Mouse (Mus musculus): ENCODE results near the gene Tmem214. TPM values are rescaled to one million over a fixed set of nuclear protein-coding genes. Genes with fewer than 3 reads are reported as not detected.
A peak's percentile ranks its signal among the peaks of the same experiment; 100 is the strongest.

Gene Tmem214
- polyA plus RNA-seq, 1 experiment from 2014 or later: 60.7 TPM

- no peak for ATAC-seq (replicated peaks; ENCODE audit: low FRiP score, low TSS enrichment, low read depth)
- no peak for DNase-seq (ENCODE audit: low spot score)
- no peaks in the 10 kb centered on the region for H3K9me3 ChIP-seq (ENCODE audit: control insufficient read depth, low read length)
- H3K27me3 ChIP-seq (replicated peaks; ENCODE audit: control insufficient read depth, insufficient read depth, low read length): no peaks in the 10 kb centered on the region
- peak overlapping the region; percentile 89 for H3K4me2 ChIP-seq (ENCODE audit: low read length)
- H3K27ac ChIP-seq (ENCODE audit: low read depth): peak overlapping the region; percentile 96
- peaks cover 31% of the 10 kb centered on the region for H3K36me3 ChIP-seq (ENCODE audit: control insufficient read depth, insufficient read depth, low read length)
- WGBS: 42% methylated on average over 6 of the region's 6 CpGs
- peaks cover 30% of the 10 kb centered on the region for H3K4me1 ChIP-seq (replicated peaks; ENCODE audit: control insufficient read depth, insufficient read depth, low read length)
- H3K9ac ChIP-seq (ENCODE audit: low read length): peak overlapping the region; percentile 84
- peak overlapping the region; percentile 75 for H3K4me3 ChIP-seq (ENCODE audit: low read depth, low read length)
Measured at GRCm38 (mm10) chr5:30914849-30915248, 47.0 kb downstream of the Tmem214 start.

- peaks cover 32% of the 10 kb centered on the region for H3K4me1 ChIP-seq (replicated peaks; ENCODE audit: control insufficient read depth, insufficient read depth, low read length)
Measured at GRCm38 (mm10) chr5:30915456-30915855, 47.6 kb downstream of the Tmem214 start.

GRCm38 (mm10) chr5:30915974-30916433, 48.2 kb downstream of the Tmem214 start:
- DNase-seq (ENCODE audit: low spot score) (peak; percentile 81), ATAC-seq (replicated peaks; ENCODE audit: low FRiP score, low TSS enrichment, low read depth) (peak; percentile 69)
- H3K27me3 ChIP-seq (replicated peaks; ENCODE audit: control insufficient read depth, insufficient read depth, low read length): no peaks in the 10 kb centered on the region
- H3K27ac ChIP-seq (ENCODE audit: low read depth): peak overlapping the region; percentile 96; the same call in 1 of the 2 replicates
- WGBS: 2% methylated on average over 7 of the region's 7 CpGs
- no peaks in the 10 kb centered on the region for H3K9me3 ChIP-seq (ENCODE audit: control insufficient read depth, low read length)
- peak overlapping the region; percentile 75 for H3K4me3 ChIP-seq (ENCODE audit: low read depth, low read length)
- H3K4me2 ChIP-seq (ENCODE audit: low read length): peak overlapping the region; percentile 89
- peaks cover 33% of the 10 kb centered on the region for H3K4me1 ChIP-seq (replicated peaks; ENCODE audit: control insufficient read depth, insufficient read depth, low read length)
- H3K36me3 ChIP-seq (ENCODE audit: control insufficient read depth, insufficient read depth, low read length): peaks cover 43% of the 10 kb centered on the region
- peak overlapping the region; percentile 84; the same call in 1 of the 2 replicates for H3K9ac ChIP-seq (ENCODE audit: low read length)

More at GRCm38 (mm10) chr5:30915456-30915855, 47.6 kb downstream of the Tmem214 start:
- Histone ChIP-seq H3K9me3 (ENCODE audit: control insufficient read depth, low read length) (no peaks in the 10 kb centered on the region), H3K4me3 (ENCODE audit: low read depth, low read length) (peak overlapping the region; percentile 75), H3K4me2 (ENCODE audit: low read length) (peak overlapping the region; percentile 89), H3K27me3 (replicated peaks; ENCODE audit: control insufficient read depth, insufficient read depth, low read length) (no peaks in the 10 kb centered on the region), H3K27ac (ENCODE audit: low read depth) (peak overlapping the region; percentile 96), H3K9ac (ENCODE audit: low read length) (peak overlapping the region; percentile 84), H3K36me3 (ENCODE audit: control insufficient read depth, insufficient read depth, low read length) (peaks cover 38% of the 10 kb centered on the region)
- DNase-seq (ENCODE audit: low spot score) (peak; percentile 61), ATAC-seq (replicated peaks; ENCODE audit: low FRiP score, low TSS enrichment, low read depth) (peak; percentile 1; the same call in 1 of the 2 replicates)
- 47% methylated on average over 9 of the region's 9 CpGs for WGBS

GRCm38 (mm10) chr5:30916841-30917240, 49.0 kb downstream of the Tmem214 start:
- H3K27ac ChIP-seq (ENCODE audit: low read depth): no peak overlapping the region
- H3K36me3 ChIP-seq (ENCODE audit: control insufficient read depth, insufficient read depth, low read length): peaks cover 44% of the 10 kb centered on the region
- DNase-seq (ENCODE audit: low spot score): no peak
- peaks cover 31% of the 10 kb centered on the region for H3K4me1 ChIP-seq (replicated peaks; ENCODE audit: control insufficient read depth, insufficient read depth, low read length)
- H3K9ac ChIP-seq (ENCODE audit: low read length): no peak overlapping the region
- WGBS: 91% methylated on average over 9 of the region's 9 CpGs
- no peaks in the 10 kb centered on the region for H3K27me3 ChIP-seq (replicated peaks; ENCODE audit: control insufficient read depth, insufficient read depth, low read length)
- no peak overlapping the region for H3K4me2 ChIP-seq (ENCODE audit: low read length)
- no peak overlapping the region for H3K4me3 ChIP-seq (ENCODE audit: low read depth, low read length)
- ATAC-seq (replicated peaks; ENCODE audit: low FRiP score, low TSS enrichment, low read depth): no peak
- no peaks in the 10 kb centered on the region for H3K9me3 ChIP-seq (ENCODE audit: control insufficient read depth, low read length)

GRCm38 (mm10) chr5:30917348-30917747, 49.5 kb downstream of the Tmem214 start:
- no peak overlapping the region for H3K4me2 ChIP-seq (ENCODE audit: low read length)
- 89% methylated on average over 11 of the region's 11 CpGs for WGBS
- no peak for ATAC-seq (replicated peaks; ENCODE audit: low FRiP score, low TSS enrichment, low read depth)
- H3K27me3 ChIP-seq (replicated peaks; ENCODE audit: control insufficient read depth, insufficient read depth, low read length): no peaks in the 10 kb centered on the region
- no peak overlapping the region for H3K4me3 ChIP-seq (ENCODE audit: low read depth, low read length)
- H3K36me3 ChIP-seq (ENCODE audit: control insufficient read depth, insufficient read depth, low read length): peaks cover 44% of the 10 kb centered on the region
- H3K9ac ChIP-seq (ENCODE audit: low read length): no peak overlapping the region
- H3K9me3 ChIP-seq (ENCODE audit: control insufficient read depth, low read length): no peaks in the 10 kb centered on the region
- H3K27ac ChIP-seq (ENCODE audit: low read depth): no peak overlapping the region
- no peak for DNase-seq (ENCODE audit: low spot score)
- H3K4me1 ChIP-seq (replicated peaks; ENCODE audit: control insufficient read depth, insufficient read depth, low read length): peaks cover 33% of the 10 kb centered on the region

- Histone ChIP-seq H3K4me3 (ENCODE audit: low read depth, low read length) (no peak overlapping the region), H3K4me1 (replicated peaks; ENCODE audit: control insufficient read depth, insufficient read depth, low read length) (peaks cover 29% of the 10 kb centered on the region), H3K9ac (ENCODE audit: low read length) (no peak overlapping the region), H3K36me3 (ENCODE audit: control insufficient read depth, insufficient read depth, low read length) (peaks cover 44% of the 10 kb centered on the region), H3K27ac (ENCODE audit: low read depth) (no peak overlapping the region), H3K4me2 (ENCODE audit: low read length) (no peak overlapping the region), H3K9me3 (ENCODE audit: control insufficient read depth, low read length) (no peaks in the 10 kb centered on the region), H3K27me3 (replicated peaks; ENCODE audit: control insufficient read depth, insufficient read depth, low read length) (no peaks in the 10 kb centered on the region)
- no peak for ATAC-seq (replicated peaks; ENCODE audit: low FRiP score, low TSS enrichment, low read depth)
- DNase-seq (ENCODE audit: low spot score): no peak
- 89% methylated on average over 31 of the region's 31 CpGs for WGBS
Measured at GRCm38 (mm10) chr5:30917891-30918670, 50.3 kb downstream of the Tmem214 start.

- no peak for ATAC-seq (replicated peaks; ENCODE audit: low FRiP score, low TSS enrichment, low read depth)
- H3K27ac ChIP-seq (ENCODE audit: low read depth): no peak overlapping the region
- 84% methylated on average over 8 of the region's 8 CpGs for WGBS
- H3K27me3 ChIP-seq (replicated peaks; ENCODE audit: control insufficient read depth, insufficient read depth, low read length): no peaks in the 10 kb centered on the region
- no peaks in the 10 kb centered on the region for H3K9me3 ChIP-seq (ENCODE audit: control insufficient read depth, low read length)
- no peak overlapping the region for H3K4me3 ChIP-seq (ENCODE audit: low read depth, low read length)
- H3K9ac ChIP-seq (ENCODE audit: low read length): no peak overlapping the region
- no peak for DNase-seq (ENCODE audit: low spot score)
- no peak overlapping the region for H3K4me2 ChIP-seq (ENCODE audit: low read length)
- peaks cover 44% of the 10 kb centered on the region for H3K36me3 ChIP-seq (ENCODE audit: control insufficient read depth, insufficient read depth, low read length)
- H3K4me1 ChIP-seq (replicated peaks; ENCODE audit: control insufficient read depth, insufficient read depth, low read length): peaks cover 29% of the 10 kb centered on the region
Measured at GRCm38 (mm10) chr5:30918691-30919090, 50.9 kb downstream of the Tmem214 start.

- Histone ChIP-seq H3K27ac (ENCODE audit: low read depth) (no peak overlapping the region), H3K4me1 (replicated peaks; ENCODE audit: control insufficient read depth, insufficient read depth, low read length) (peaks cover 29% of the 10 kb centered on the region), H3K4me2 (ENCODE audit: low read length) (peak overlapping the region; percentile 71; the same call in 1 of the 2 replicates), H3K27me3 (replicated peaks; ENCODE audit: control insufficient read depth, insufficient read depth, low read length) (no peaks in the 10 kb centered on the region), H3K36me3 (ENCODE audit: control insufficient read depth, insufficient read depth, low read length) (peaks cover 44% of the 10 kb centered on the region), H3K9ac (ENCODE audit: low read length) (no peak overlapping the region), H3K4me3 (ENCODE audit: low read depth, low read length) (no peak overlapping the region), H3K9me3 (ENCODE audit: control insufficient read depth, low read length) (no peaks in the 10 kb centered on the region)
- 71% methylated on average over 11 of the region's 11 CpGs for WGBS
- ATAC-seq (replicated peaks; ENCODE audit: low FRiP score, low TSS enrichment, low read depth) (no peak), DNase-seq (ENCODE audit: low spot score) (no peak)
Measured at GRCm38 (mm10) chr5:30919831-30920614, 52.2 kb downstream of the Tmem214 start.

Data from intestine, embryonic 14.5 days (tissue).